Mouse (Mus musculus) lung, embryonic 16.5 days (tissue): ENCODE data around the gene Rpl22l1. TPM values are rescaled to one million over a fixed set of nuclear protein-coding genes. Genes with fewer than 3 reads are reported as not detected.

Experiments used
- ATAC-seq: fragments of 200-750 bp; cut with Nextera tagmentation; 2 replicates; pipeline ENCODE4 v1.8.0; 2017; ENCODE audit warnings: low read depth, mild to moderate bottlenecking, moderate library complexity
- H3K27ac ChIP-seq: fragments of 300-500 bp; sonication (generic); 2 replicates; pipeline ENCODE4 v1.5.1; 2014; ENCODE audit warnings: mild to moderate bottlenecking, control low read depth, low read length
- H3K27me3 ChIP-seq: fragments of 300-500 bp; sonication (generic); 2 replicates; pipeline ENCODE4 v1.6.1; 2014; ENCODE audit warnings: low read depth, low read length, mixed read lengths; ENCODE audit not compliant: control insufficient read depth, insufficient read depth
- H3K36me3 ChIP-seq: fragments of 300-500 bp; sonication (generic); 2 replicates; pipeline ENCODE4 v1.6.1; 2014; ENCODE audit warnings: low read length; ENCODE audit not compliant: control insufficient read depth, insufficient read depth
- H3K4me1 ChIP-seq: fragments of 300-500 bp; sonication (generic); replicated peaks from 2 replicates; pipeline ENCODE4 v1.6.1; 2014; ENCODE audit warnings: low read length, mixed read lengths; ENCODE audit not compliant: control insufficient read depth, insufficient read depth
- H3K4me2 ChIP-seq: fragments of 300-500 bp; sonication (generic); 2 replicates; pipeline ENCODE4 v1.6.1; 2014; ENCODE audit warnings: low read depth, low read length, control low read depth
- H3K4me3 ChIP-seq: fragments of 300-500 bp; sonication (generic); 2 replicates; pipeline ENCODE4 v1.5.1; 2014; ENCODE audit warnings: mild to moderate bottlenecking, low read length, control low read depth
- H3K9ac ChIP-seq: fragments of 300-500 bp; sonication (generic); 2 replicates; pipeline ENCODE4 v1.6.1; 2014; ENCODE audit warnings: low read length, control low read depth
- H3K9me3 ChIP-seq: fragments of 300-500 bp; sonication (generic); 2 replicates; pipeline ENCODE4 v1.6.1; 2016; ENCODE audit warnings: low read length; ENCODE audit not compliant: control insufficient read depth
- WGBS: fragments of 180-500 bp; shearing (Covaris S2); extraction: QIAGEN DNeasy Blood & Tissue Kit; methylation state at CpG from one replicate; pipeline ENCODE4 v1.1.7; 2014; 5-methylcytosine and 5-hydroxymethylcytosine counted together
- polyA plus RNA-seq: library from polyadenylated mRNA; unstranded; fragments of >200 nt; fragmentation: Nextera tagmentation; extraction: Ambion mirVana; gene quantifications from 2 replicates; pipeline ENCODE4 v1.2.1, GENCODE M21; 2015

Rpl22l1 gene
- polyA plus RNA-seq, 1 experiment from 2014 or later = 408 TPM

DNA sequence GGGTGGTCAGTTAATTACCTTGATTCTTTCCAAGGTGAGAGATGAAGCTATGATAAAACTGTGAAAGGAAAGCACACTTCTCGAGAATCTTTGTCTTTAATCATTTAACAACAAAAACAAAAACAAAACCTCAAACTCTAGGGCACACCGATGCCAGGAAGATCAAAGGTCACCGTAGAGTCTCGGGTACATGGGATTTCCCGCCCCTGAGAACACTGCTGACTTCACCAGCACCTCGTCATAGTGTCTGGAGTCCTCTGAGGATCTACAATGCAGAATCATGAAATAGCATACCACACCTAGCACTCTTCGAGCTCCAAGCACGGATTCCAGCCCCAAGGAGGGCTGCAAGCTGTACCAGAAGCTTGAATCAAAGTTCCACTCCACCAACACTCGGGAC is 24.7 kb upstream of the Rpl22l1 start:
- peaks cover 7% of the 10 kb centered on the region; the same call in 1 of the 2 replicates for H3K4me1 ChIP-seq
- H3K27ac ChIP-seq = no peak overlapping the region
- H3K4me3 ChIP-seq = peak overlapping the region; percentile 86
- H3K9me3 ChIP-seq = no peaks in the 10 kb centered on the region
- no peak overlapping the region for H3K9ac ChIP-seq
- H3K4me2 ChIP-seq = peak overlapping the region; percentile 99
- no peaks in the 10 kb centered on the region for H3K36me3 ChIP-seq
- peak; percentile 8; the same call in 1 of the 2 replicates for ATAC-seq
- WGBS = 74% methylated on average over 9 of the region's 9 CpGs
- no peaks in the 10 kb centered on the region for H3K27me3 ChIP-seq

DNA sequence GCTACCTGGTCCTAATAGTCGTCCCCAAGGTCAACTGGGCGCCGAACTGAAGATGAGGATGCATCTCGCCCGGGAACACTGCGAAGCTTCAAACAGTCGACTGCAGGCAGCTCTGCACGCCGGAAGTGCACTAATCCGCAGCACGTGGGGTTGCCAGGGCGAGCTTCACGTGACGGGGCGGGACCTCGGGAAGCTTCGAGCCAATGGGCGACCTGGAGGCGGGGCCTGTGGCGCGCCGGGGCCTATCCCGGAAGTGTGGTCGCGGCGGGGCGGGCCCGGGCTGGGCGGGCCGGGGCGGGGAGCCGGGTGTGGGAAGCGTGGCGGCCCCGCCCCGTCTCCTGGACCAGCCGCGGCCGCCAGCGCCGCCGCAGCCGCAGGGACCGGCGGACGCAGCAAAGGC is 24.2 kb upstream of the Rpl22l1 start, which contains the start of gene Eif5a2:
Eif5a2 (plus strand) TSS at position 283 of the 400 bp plus-strand sequence.
- Histone ChIP-seq H3K27me3 (no peaks in the 10 kb centered on the region), H3K36me3 (no peaks in the 10 kb centered on the region), H3K9me3 (no peaks in the 10 kb centered on the region), H3K4me1 (peaks cover 7% of the 10 kb centered on the region; the same call in 1 of the 2 replicates), H3K4me3 (peak within 1 kb of the TSS; percentile 86), H3K4me2 (peak within 1 kb of the TSS; percentile 99), H3K27ac (no peak within 1 kb of the TSS), H3K9ac (peak within 1 kb of the TSS; percentile 77)
- ATAC-seq = peak; percentile 99
- WGBS = 4% methylated on average over 25 of the region's 46 CpGs

DNA sequence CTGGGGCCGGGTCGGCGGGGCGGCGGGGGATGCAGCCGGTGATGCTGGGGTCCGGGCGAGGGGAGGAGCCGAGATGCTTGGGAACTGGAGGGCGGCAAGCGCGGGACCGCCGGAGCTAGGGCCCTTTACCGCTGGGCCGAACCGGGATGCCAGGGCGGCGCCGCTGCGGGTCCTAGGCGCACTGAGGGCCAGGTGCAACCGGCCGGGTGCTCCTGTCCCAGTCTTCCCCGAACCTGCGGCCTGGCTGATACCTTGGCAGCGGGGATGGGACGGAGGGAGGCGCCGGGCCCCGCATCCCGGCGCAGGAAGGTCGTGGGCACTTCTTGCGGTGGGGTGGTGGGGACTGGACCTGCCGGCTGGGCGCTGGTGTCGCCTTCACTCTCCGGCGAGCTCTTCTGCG is 23.8 kb upstream of the Rpl22l1 start:
- Histone ChIP-seq H3K4me3 (peak overlapping the region; percentile 86), H3K4me2 (peak overlapping the region; percentile 99), H3K9me3 (no peaks in the 10 kb centered on the region), H3K27me3 (no peaks in the 10 kb centered on the region), H3K4me1 (peaks cover 7% of the 10 kb centered on the region; the same call in 1 of the 2 replicates), H3K36me3 (no peaks in the 10 kb centered on the region), H3K27ac (no peak overlapping the region), H3K9ac (peak overlapping the region; percentile 77)
- under 1% methylated on average over 40 of the region's 41 CpGs for WGBS
- peak; percentile 9; the same call in 1 of the 2 replicates for ATAC-seq

DNA sequence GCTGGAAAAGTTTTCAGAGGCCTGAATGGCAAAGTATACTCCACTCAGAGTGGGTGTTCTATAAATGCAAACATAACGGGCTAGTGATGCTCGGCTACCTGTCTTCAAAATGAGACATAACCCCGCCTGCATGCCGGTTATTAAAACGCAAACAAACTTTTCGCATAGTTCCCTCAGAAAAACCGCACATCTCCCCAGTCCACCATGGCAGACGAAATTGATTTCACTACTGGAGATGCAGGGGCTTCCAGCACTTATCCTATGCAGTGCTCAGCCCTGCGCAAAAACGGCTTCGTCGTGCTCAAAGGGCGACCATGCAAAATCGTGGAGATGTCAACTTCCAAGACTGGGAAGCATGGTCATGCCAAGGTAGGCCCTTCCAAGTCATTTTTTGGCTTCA is 23.4 kb upstream of the Rpl22l1 start:
- WGBS = 20% methylated on average over 14 of the region's 14 CpGs
- peak overlapping the region; percentile 77 for H3K9ac ChIP-seq
- H3K4me2 ChIP-seq = peak overlapping the region; percentile 99
- peaks cover 7% of the 10 kb centered on the region; the same call in 1 of the 2 replicates for H3K4me1 ChIP-seq
- peak overlapping the region; percentile 86 for H3K4me3 ChIP-seq
- no peaks in the 10 kb centered on the region for H3K27me3 ChIP-seq
- H3K36me3 ChIP-seq = no peaks in the 10 kb centered on the region
- no peak overlapping the region for H3K27ac ChIP-seq
- no peak for ATAC-seq
- no peaks in the 10 kb centered on the region for H3K9me3 ChIP-seq

DNA sequence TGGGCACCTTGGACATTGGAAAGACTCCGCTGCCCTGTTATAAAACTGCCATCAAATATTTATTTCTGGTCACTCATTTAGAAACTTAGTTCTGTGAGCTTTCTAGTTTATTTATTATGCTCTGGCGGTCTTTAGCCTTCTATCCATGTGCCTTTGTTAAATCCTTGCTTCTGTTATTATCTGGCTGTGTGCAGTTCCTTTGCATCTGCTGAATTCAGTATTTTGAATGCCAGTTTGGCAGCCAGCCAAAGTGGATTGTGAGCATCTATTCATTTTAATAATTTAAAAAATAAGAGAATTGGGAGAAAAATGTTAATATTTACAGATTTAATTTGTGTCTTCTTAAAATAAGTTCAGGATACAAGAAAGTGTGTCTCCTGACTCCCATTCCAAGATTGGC is 21.1 kb upstream of the Rpl22l1 start:
- Histone ChIP-seq H3K4me2 (no peak overlapping the region), H3K27me3 (no peaks in the 10 kb centered on the region), H3K27ac (no peak overlapping the region), H3K9me3 (no peaks in the 10 kb centered on the region), H3K4me1 (peaks cover 7% of the 10 kb centered on the region; the same call in 1 of the 2 replicates), H3K36me3 (no peaks in the 10 kb centered on the region), H3K9ac (no peak overlapping the region), H3K4me3 (no peak overlapping the region)
- WGBS = 87% methylated on average over 2 of the region's 2 CpGs
- no peak for ATAC-seq

DNA sequence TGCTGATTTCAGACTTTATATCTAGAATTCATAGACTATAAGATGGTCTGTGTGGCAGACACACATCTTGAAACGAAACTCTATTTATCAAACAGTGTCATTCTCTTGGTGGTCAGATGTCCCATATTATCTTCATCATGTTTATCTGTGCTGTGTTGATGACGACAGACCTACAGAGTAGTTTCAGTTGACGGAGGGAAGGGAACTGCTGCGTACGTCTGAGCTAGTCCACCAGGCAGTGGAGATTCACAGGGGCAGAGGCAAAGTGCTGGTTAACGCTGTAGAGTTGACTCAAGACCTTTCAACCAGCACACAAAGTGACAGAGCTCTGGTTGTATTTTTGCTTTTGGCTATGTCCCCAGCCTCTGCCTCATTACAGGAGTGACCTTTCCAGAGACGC is 10.4 kb upstream of the Rpl22l1 start:
- H3K36me3 ChIP-seq = no peaks in the 10 kb centered on the region
- no peak for ATAC-seq
- H3K27me3 ChIP-seq = no peaks in the 10 kb centered on the region
- 77% methylated on average over 7 of the region's 7 CpGs for WGBS
- no peaks in the 10 kb centered on the region for H3K4me1 ChIP-seq
- H3K27ac ChIP-seq = no peak overlapping the region
- no peak overlapping the region for H3K4me2 ChIP-seq
- no peak overlapping the region for H3K9ac ChIP-seq
- no peaks in the 10 kb centered on the region for H3K9me3 ChIP-seq
- no peak overlapping the region for H3K4me3 ChIP-seq

DNA sequence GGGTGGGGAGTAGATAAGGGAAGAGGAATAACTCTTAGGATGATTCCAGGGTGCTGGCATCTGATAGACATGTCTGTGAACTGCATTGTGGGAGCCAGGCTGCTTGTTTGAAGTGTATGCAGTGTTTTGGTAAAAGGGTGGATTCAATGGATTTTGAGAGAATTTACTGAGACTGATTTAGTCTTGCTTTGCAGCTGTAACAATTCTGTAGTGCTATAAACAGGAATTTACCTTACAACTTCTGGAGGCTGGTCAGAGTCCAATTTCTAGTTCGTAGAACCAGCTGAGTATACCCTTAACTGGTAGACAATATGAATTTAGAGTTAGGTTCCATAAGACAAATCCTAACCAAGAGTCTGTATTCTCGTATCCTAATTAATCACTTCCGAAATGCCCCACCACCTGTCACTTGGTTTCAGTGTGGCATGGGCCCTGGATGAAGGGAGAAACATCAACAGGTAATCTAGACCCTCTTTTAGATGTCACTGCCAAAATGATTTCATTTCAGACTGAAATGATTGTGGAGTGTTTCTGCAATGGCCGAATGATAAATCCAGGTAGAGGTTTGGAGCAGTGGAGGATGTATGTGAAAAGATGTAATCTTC is 2.9 kb downstream of the Rpl22l1 start:
- Histone ChIP-seq H3K4me2 (no peak overlapping the region), H3K4me1 (peaks cover 10% of the 10 kb centered on the region; the same call in 1 of the 2 replicates), H3K27ac (no peak overlapping the region), H3K27me3 (no peaks in the 10 kb centered on the region), H3K36me3 (peaks cover 16% of the 10 kb centered on the region), H3K9ac (no peak overlapping the region), H3K4me3 (no peak overlapping the region), H3K9me3 (no peaks in the 10 kb centered on the region)
- ATAC-seq = no peak
- 89% methylated on average over 4 of the region's 4 CpGs for WGBS

DNA sequence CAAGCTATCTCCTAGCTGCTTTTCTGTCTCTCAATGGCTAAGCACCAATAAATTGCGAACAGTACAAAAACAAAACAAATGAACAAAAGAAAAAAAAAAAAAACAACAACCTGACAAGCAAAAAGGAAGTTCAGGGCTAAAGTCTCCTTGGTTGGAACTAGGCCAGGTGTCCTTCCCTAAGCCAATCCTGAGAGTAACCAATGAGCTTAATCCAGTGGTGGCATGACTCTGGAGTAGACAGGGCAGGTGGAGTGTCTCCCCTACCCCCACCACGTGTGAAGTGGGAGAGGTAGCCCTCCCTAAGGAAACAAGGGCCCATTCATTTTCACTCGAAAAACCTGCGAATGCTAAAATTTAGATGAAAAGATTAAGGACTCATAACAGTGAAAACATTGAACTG is 6.2 kb downstream of the Rpl22l1 start:
- no peak for ATAC-seq

DNA sequence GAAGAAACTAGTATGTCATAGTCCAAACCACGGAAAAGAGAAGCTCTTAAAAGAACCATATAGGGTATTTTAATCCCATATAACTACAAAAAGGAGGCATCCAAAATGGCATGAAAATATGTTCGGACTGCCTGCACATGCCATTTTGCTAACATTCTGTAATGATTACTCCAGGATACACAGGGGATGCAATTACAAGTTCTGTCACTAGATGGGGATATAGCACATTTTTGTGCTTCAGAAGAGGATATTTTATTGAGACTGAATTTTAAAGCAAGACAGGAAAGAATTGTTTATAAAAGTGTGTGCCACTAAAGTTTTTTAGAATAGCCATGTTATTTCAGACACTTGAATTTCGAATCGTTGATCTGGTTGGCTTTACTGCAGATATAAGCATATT is 9.1 kb downstream of the Rpl22l1 start:
- no peak overlapping the region for H3K9ac ChIP-seq
- H3K4me2 ChIP-seq = 0 out of 2 replicates have a peak overlapping the region, but pooled peaks have one; percentile 14
- no peak overlapping the region for H3K4me3 ChIP-seq
- H3K27ac ChIP-seq = no peak overlapping the region
- H3K27me3 ChIP-seq = no peaks in the 10 kb centered on the region
- 3% methylated on average over 4 of the region's 4 CpGs for WGBS
- ATAC-seq = no peak
- no peaks in the 10 kb centered on the region for H3K4me1 ChIP-seq
- no peaks in the 10 kb centered on the region for H3K9me3 ChIP-seq
- H3K36me3 ChIP-seq = no peaks in the 10 kb centered on the region

More for the DNA sequence above, 6.2 kb downstream of the Rpl22l1 start:
- WGBS = 59% methylated on average over 4 of the region's 4 CpGs
- H3K4me3 ChIP-seq = no peak overlapping the region
- peaks cover 16% of the 10 kb centered on the region for H3K36me3 ChIP-seq
- H3K27ac ChIP-seq = no peak overlapping the region
- H3K9ac ChIP-seq = no peak overlapping the region
- H3K27me3 ChIP-seq = no peaks in the 10 kb centered on the region
- no peaks in the 10 kb centered on the region for H3K9me3 ChIP-seq
- H3K4me2 ChIP-seq = no peak overlapping the region
- H3K4me1 ChIP-seq = peaks cover 4% of the 10 kb centered on the region; the same call in 1 of the 2 replicates
